Mouse (Mus musculus) T-helper 2 cell (primary cell): Measurements from ENCODE around the gene Tomm40.

Source experiments
- in situ Hi-C: fragments of 300-600 bp; cut with MboI, MseI; formaldehyde crosslinking; loops from one replicate; pipeline ENCODE4 v1.15.1; 2025; ENCODE audit warnings: high pct_unique_total_duplicates

The Tomm40 gene

GRCm38 (mm10) chr7:19745971-19746370 lies 30.7 kb upstream of the Tomm40 start:
- in situ Hi-C loops = no loop called here

- in situ Hi-C loops = no loop called here
Observed at GRCm38 (mm10) chr7:19744590-19745385, 29.6 kb upstream of the Tomm40 start.

GRCm38 (mm10) chr7:19743791-19744190 lies 28.6 kb upstream of the Tomm40 start:
- in situ Hi-C loops = no loop called here

GRCm38 (mm10) chr7:19742468-19742867 lies 27.2 kb upstream of the Tomm40 start:
- in situ Hi-C loops = no loop called here

GRCm38 (mm10) chr7:19741329-19742031 lies 26.2 kb upstream of the Tomm40 start:
- in situ Hi-C loops = no loop called here

- in situ Hi-C loops = no loop called here
Observed at GRCm38 (mm10) chr7:19740269-19740668, 25.0 kb upstream of the Tomm40 start.

GRCm38 (mm10) chr7:19738771-19739170 lies 23.5 kb upstream of the Tomm40 start:
- in situ Hi-C loops = no loop called here

GRCm38 (mm10) chr7:19736389-19737057 lies 21.3 kb upstream of the Tomm40 start:
- in situ Hi-C loops = no loop called here

GRCm38 (mm10) chr7:19734178-19734666 lies 19.0 kb upstream of the Tomm40 start:
- in situ Hi-C loops = no loop called here

GRCm38 (mm10) chr7:19726541-19726940 lies 11.3 kb upstream of the Tomm40 start:
- in situ Hi-C loops = no loop called here

- in situ Hi-C loops = no loop called here
Observed at GRCm38 (mm10) chr7:19724167-19724566, 8.9 kb upstream of the Tomm40 start.

- in situ Hi-C loops = no loop called here
Observed at GRCm38 (mm10) chr7:19722754-19723195, 7.5 kb upstream of the Tomm40 start.

GRCm38 (mm10) chr7:19719200-19719599 lies 4.0 kb upstream of the Tomm40 start:
- in situ Hi-C loops = no loop called here

GRCm38 (mm10) chr7:19718297-19718952 lies 3.2 kb upstream of the Tomm40 start:
- in situ Hi-C loops = no loop called here

GRCm38 (mm10) chr7:19717346-19717745 lies 2.1 kb upstream of the Tomm40 start:
- in situ Hi-C loops = no loop called here

GRCm38 (mm10) chr7:19716822-19717221 lies 1.6 kb upstream of the Tomm40 start:
- in situ Hi-C loops = no loop called here

GRCm38 (mm10) chr7:19716055-19716682 lies 931 bp upstream of the Tomm40 start:
- in situ Hi-C loops = no loop called here

GRCm38 (mm10) chr7:19714836-19715235 lies 402 bp downstream of the Tomm40 start:
- in situ Hi-C loops = loop anchor here (5.0 kb wide), 2 partner anchors 48 to 578 kb away; partner anchors contain the start of gene Clptm1

GRCm38 (mm10) chr7:19713598-19713997 lies 1.6 kb downstream of the Tomm40 start:
- in situ Hi-C loops = loop anchor here (5.0 kb wide), 2 partner anchors 46 to 576 kb away; partner anchors contain the start of gene Clptm1

GRCm38 (mm10) chr7:19713196-19713595 lies 2.0 kb downstream of the Tomm40 start:
- in situ Hi-C loops = loop anchor here (5.0 kb wide), 2 partner anchors 46 to 576 kb away; partner anchors contain the start of gene Clptm1

- in situ Hi-C loops = loop anchor here (5.0 kb wide), 2 partner anchors 45 to 575 kb away; partner anchors contain the start of gene Clptm1
Observed at GRCm38 (mm10) chr7:19712414-19712813, 2.8 kb downstream of the Tomm40 start.
